Mouse (Mus musculus) ES-E14 (cell line): ENCODE data around the gene Svs6. TPM values are rescaled to one million over a fixed set of nuclear protein-coding genes. Genes with fewer than 3 reads are reported as not detected.

Experiments
- DNase-seq: peaks from one replicate; pipeline ENCODE4 v3.0.0-alpha.2; 2013; ENCODE audit warnings: low read depth, low spot score
- H3K27ac ChIP-seq: 2 replicates; pipeline ENCODE4 v1.5.1; 2012; ENCODE audit warnings: low read depth, mild to moderate bottlenecking, low read length, moderate library complexity, mixed read lengths; ENCODE audit not compliant: poor library complexity, insufficient read depth, severe bottlenecking
- H3K36me3 ChIP-seq: 2 replicates; pipeline ENCODE4 v1.6.1; 2012; ENCODE audit warnings: mild to moderate bottlenecking, low read length, moderate library complexity, mixed read lengths; ENCODE audit not compliant: control insufficient read depth, poor library complexity, insufficient read depth, severe bottlenecking
- H3K4me1 ChIP-seq, 2 experiments: fragments of 150-350 bp in 1 of 2; sonication (generic) in 1 of 2; 2 replicates each; pipeline ENCODE4 v1.6.1; 2012; ENCODE audit warnings: low read length in 2 of 2, mild to moderate bottlenecking in 1 of 2, mixed read lengths in 1 of 2; ENCODE audit not compliant: control insufficient read depth in 2 of 2, insufficient read depth in 2 of 2, poor library complexity in 1 of 2
- H3K4me3 ChIP-seq, 2 experiments: fragments of 150-350 bp in 1 of 2; sonication (generic) in 1 of 2; 2 replicates each; pipeline ENCODE4 v1.5.1; 2012; ENCODE audit warnings: low read length in 2 of 2, low read depth in 1 of 2, mild to moderate bottlenecking in 1 of 2, mixed read lengths in 1 of 2; ENCODE audit not compliant: insufficient read depth in 1 of 2, poor library complexity in 1 of 2, severe bottlenecking in 1 of 2
- H3K9ac ChIP-seq: 2 replicates; pipeline ENCODE4 v1.6.1; 2012; ENCODE audit warnings: low read depth, mild to moderate bottlenecking, low read length, mixed read lengths; ENCODE audit not compliant: poor library complexity, insufficient read depth, severe bottlenecking
- H3K9me3 ChIP-seq: fragments of 150-350 bp; sonication (generic); 2 replicates; pipeline ENCODE4 v1.6.1; 2012; ENCODE audit warnings: low read depth, mild to moderate bottlenecking, low read length; ENCODE audit not compliant: control insufficient read depth, insufficient read depth
- CHD2 ChIP-seq: IDR thresholded peaks from 2 replicates; pipeline ENCODE4 v1.6.1; 2014; ENCODE audit warnings: mild to moderate bottlenecking, low read depth, low read length, inconsistent platforms
- HCFC1 ChIP-seq: IDR thresholded peaks from 2 replicates; pipeline ENCODE4 v1.6.1; 2012; ENCODE audit warnings: low read length, inconsistent platforms, borderline replicate concordance; ENCODE audit not compliant: insufficient read depth
- MAFK ChIP-seq: IDR thresholded peaks from 2 replicates; pipeline ENCODE4 v1.6.1; 2014; ENCODE audit warnings: mild to moderate bottlenecking, low read depth, low read length, inconsistent platforms; ENCODE audit not compliant: insufficient read depth
- ZC3H11A ChIP-seq: IDR thresholded peaks from 2 replicates; pipeline ENCODE4 v1.6.1; 2012; ENCODE audit warnings: low read depth, mild to moderate bottlenecking, inconsistent platforms, low read length, borderline replicate concordance
- ZNF384 ChIP-seq: IDR thresholded peaks from 2 replicates; pipeline ENCODE4 v1.6.1; 2012; ENCODE audit warnings: low read depth, low read length, inconsistent platforms
- in situ Hi-C, 2 experiments: fragments of 600-800 bp; cut with MboI; formaldehyde crosslinking; loops; one replicate each; pipeline ENCODE4 v1.15.1; 2025; ENCODE audit warnings: low sequenced_read_pairs in 2 of 2, inconsistent platforms in 1 of 2; ENCODE audit not compliant: unreplicated experiment in 2 of 2
- total RNA-seq: library from RNA; depleted of rRNA; stranded (reverse); fragments of 300-350 nt; gene quantifications from 2 replicates; pipeline ENCODE4 v1.2.3, GENCODE M21; 2012

The Svs6 gene
- total RNA-seq, 1 experiment = not detected

DNA sequence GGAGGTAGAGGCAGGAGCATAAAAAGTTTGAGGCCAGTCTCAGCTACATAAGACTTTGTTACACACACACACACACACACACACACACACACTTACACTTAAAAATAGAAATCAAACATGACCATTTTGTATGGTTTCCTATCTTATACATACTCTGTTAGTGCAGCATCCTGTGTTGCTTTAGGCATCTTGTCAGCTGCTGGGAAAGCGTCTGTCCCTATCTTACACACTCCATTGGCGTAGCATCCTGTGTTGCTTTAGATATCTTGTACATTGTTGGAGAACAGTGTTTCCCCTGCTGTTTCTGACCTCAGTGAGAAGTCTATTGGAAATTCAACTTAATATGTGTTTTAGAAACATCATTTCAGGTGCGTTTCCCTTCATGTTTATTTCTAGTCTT, 36.1 kb downstream of the Svs6 start:
- Histone ChIP-seq H3K9ac (no peak overlapping the region), H3K9me3 (0 out of 2 replicates have a peak, but pooled peaks cover 1% of the 10 kb centered on the region), H3K27ac (no peak overlapping the region), H3K4me1 (no peaks in the 10 kb centered on the region), H3K4me3 (no peak overlapping the region), H3K36me3 (no peaks in the 10 kb centered on the region)
- TF ChIP-seq CHD2 (no peak), ZC3H11A (no peak), HCFC1 (no peak), MAFK (no peak), ZNF384 (no peak)
- DNase-seq = no peak
- in situ Hi-C loops = no loop called here

- Histone ChIP-seq H3K9me3 (0 out of 2 replicates have a peak, but pooled peaks cover 1% of the 10 kb centered on the region), H3K36me3 (no peaks in the 10 kb centered on the region), H3K9ac (no peak overlapping the region), H3K27ac (no peak overlapping the region), H3K4me3 (no peak overlapping the region), H3K4me1 (no peaks in the 10 kb centered on the region)
- no peak for DNase-seq
- in situ Hi-C loops = no loop called here
- TF ChIP-seq ZC3H11A = no peak
These were observed 36.8 kb downstream of the Svs6 start for GRCm38 (mm10) chr2:164353356-164353755.

DNA sequence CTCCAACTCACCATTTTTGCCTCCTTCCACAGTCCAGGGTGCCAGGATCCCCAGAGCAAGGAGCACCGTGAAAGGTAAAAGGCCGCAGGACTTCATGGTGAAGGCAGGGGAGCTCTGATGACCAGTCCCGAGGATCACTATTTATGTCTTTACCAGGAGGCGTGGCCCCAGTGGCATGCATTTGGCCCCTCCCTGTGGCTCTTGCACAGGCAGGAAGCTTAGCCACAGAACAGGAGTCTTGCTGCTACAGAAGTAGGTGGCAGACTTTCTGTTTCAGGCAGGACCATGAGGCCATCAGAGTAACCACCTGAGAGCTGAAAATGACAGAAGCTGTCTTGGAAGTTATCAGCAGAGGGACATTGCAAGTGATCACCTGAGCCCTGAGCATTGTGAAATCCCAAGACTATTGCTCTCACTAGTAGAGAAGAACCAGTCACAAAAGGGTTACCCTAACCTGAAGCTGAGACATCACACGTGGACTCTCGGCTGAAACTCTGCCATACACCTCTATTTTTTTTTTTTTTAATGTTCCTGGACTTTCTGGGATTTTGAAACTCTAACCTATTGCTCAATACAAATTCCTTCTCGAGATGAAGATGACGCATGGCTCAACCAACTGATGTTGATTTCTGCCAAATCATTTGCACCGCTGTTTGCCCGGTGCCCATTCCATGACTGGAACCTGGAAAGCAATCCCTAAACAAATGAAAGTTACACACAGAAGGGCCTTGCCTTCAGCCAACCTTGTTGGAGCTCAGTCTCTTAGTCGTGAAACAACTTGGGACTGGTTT, 39.8 kb downstream of the Svs6 start:
- TF ChIP-seq ZNF384 (no peak), CHD2 (no peak), ZC3H11A (no peak), HCFC1 (no peak), MAFK (no peak)
- no peaks in the 10 kb centered on the region for H3K4me1 ChIP-seq
- no peak overlapping the region for H3K4me3 ChIP-seq
- no peak overlapping the region for H3K9ac ChIP-seq
- no peak overlapping the region for H3K27ac ChIP-seq
- DNase-seq = no peak
- in situ Hi-C loops = no loop called here
- H3K9me3 ChIP-seq = peaks cover 4% of the 10 kb centered on the region; the same call in 1 of the 2 replicates
- no peaks in the 10 kb centered on the region for H3K36me3 ChIP-seq

DNA sequence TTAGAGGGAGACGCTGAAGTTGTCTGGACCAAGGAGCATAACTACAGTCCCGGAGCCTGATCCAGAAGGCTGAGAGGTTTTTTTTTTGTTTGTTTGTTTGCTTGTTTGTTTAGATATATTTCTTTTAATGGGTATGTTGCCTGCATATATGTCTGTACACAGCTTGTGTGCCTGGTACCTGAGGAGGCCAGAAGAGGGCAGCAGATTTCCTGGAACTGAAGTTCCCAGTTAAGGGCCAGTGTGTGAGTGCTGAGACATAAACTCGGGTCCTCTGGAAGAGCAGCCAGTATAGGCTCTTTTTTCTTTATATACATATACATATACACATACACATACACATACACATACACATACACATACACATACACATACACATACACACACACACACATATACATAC, 41.8 kb downstream of the Svs6 start:
- H3K27ac ChIP-seq = no peak overlapping the region
- no peak overlapping the region for H3K9ac ChIP-seq
- H3K9me3 ChIP-seq = peaks cover 8% of the 10 kb centered on the region; the same call in 1 of the 2 replicates
- in situ Hi-C loops = no loop called here
- H3K4me1 ChIP-seq = no peaks in the 10 kb centered on the region
- no peak for DNase-seq
- H3K36me3 ChIP-seq = no peaks in the 10 kb centered on the region
- H3K4me3 ChIP-seq = no peak overlapping the region
- TF ChIP-seq CHD2 = no peak
- TF ChIP-seq HCFC1 = no peak
- no peak for TF ChIP-seq MAFK
- no peak for TF ChIP-seq ZNF384
- no peak for TF ChIP-seq ZC3H11A

- TF ChIP-seq HCFC1 (no peak), ZNF384 (no peak), MAFK (no peak), CHD2 (no peak), ZC3H11A (no peak)
- Histone ChIP-seq H3K9me3 (peaks cover 8% of the 10 kb centered on the region; the same call in 1 of the 2 replicates), H3K4me1 (no peaks in the 10 kb centered on the region), H3K36me3 (no peaks in the 10 kb centered on the region), H3K27ac (no peak overlapping the region), H3K9ac (no peak overlapping the region), H3K4me3 (no peak overlapping the region)
- no peak for DNase-seq
- in situ Hi-C loops = no loop called here
These were observed 42.5 kb downstream of the Svs6 start for GRCm38 (mm10) chr2:164359031-164359430.
